Mouse (Mus musculus) hindbrain, postnatal 0 days (tissue): ENCODE data around the gene Cmtm7. TPM values are rescaled to one million over a fixed set of nuclear protein-coding genes. Genes with fewer than 3 reads are reported as not detected.

Source experiments
- ATAC-seq: fragments of 200-750 bp; cut with Nextera tagmentation; 2 replicates; pipeline ENCODE4 v1.8.0; 2017; ENCODE audit warnings: mild to moderate bottlenecking, moderate TSS enrichment, moderate library complexity
- DNase-seq: peaks from one replicate; pipeline ENCODE4 v3.0.0-alpha.2; 2015; ENCODE audit warnings: low spot score
- H3K27ac ChIP-seq: fragments of 300-500 bp; sonication (generic); 2 replicates; pipeline ENCODE4 v1.5.1; 2014; ENCODE audit warnings: mild to moderate bottlenecking
- H3K27me3 ChIP-seq: fragments of 300-500 bp; sonication (generic); 2 replicates; pipeline ENCODE4 v1.6.1; 2014; ENCODE audit warnings: low read length, mixed read lengths; ENCODE audit not compliant: insufficient read depth
- H3K36me3 ChIP-seq: fragments of 300-500 bp; sonication (generic); 2 replicates; pipeline ENCODE4 v1.6.1; 2014; ENCODE audit warnings: low read length, mixed read lengths; ENCODE audit not compliant: insufficient read depth
- H3K4me1 ChIP-seq: fragments of 300-500 bp; sonication (generic); 2 replicates; pipeline ENCODE4 v1.6.1; 2014; ENCODE audit warnings: antibody characterized with exemption, low read length, mixed read lengths; ENCODE audit not compliant: insufficient read depth
- H3K4me2 ChIP-seq: fragments of 300-500 bp; sonication (generic); 2 replicates; pipeline ENCODE4 v1.6.1; 2014; ENCODE audit warnings: low read depth, mild to moderate bottlenecking, low read length, moderate library complexity, mixed read lengths
- H3K4me3 ChIP-seq: fragments of 300-500 bp; sonication (generic); 2 replicates; pipeline ENCODE4 v1.5.1; 2014; ENCODE audit warnings: low read length
- H3K9ac ChIP-seq: fragments of 300-500 bp; sonication (generic); replicated peaks from 2 replicates; pipeline ENCODE4 v1.6.1; 2014; ENCODE audit warnings: mild to moderate bottlenecking, low read length, moderate library complexity, mixed read lengths
- H3K9me3 ChIP-seq: fragments of 300-500 bp; sonication (generic); 2 replicates; pipeline ENCODE4 v1.6.1; 2016; ENCODE audit warnings: low read length, mixed read lengths
- CTCF ChIP-seq: IDR thresholded peaks from 2 replicates; pipeline ENCODE4 v1.5.1; 2016; ENCODE audit warnings: antibody characterized with exemption, control low read depth, low read depth
- WGBS: fragments of 180-500 bp; shearing (Covaris S2); extraction: QIAGEN DNeasy Blood & Tissue Kit; methylation state at CpG from one replicate; pipeline ENCODE4 v1.1.7; 2014; 5-methylcytosine and 5-hydroxymethylcytosine counted together
- polyA plus RNA-seq: library from polyadenylated mRNA; unstranded; fragments of >200 nt; fragmentation: Nextera tagmentation; extraction: Ambion mirVana; gene quantifications from 2 replicates; pipeline ENCODE4 v1.2.1, GENCODE M21; 2015
- total RNA-seq: library from RNA; depleted of rRNA; stranded (reverse); fragments of >200 nt; gene quantifications from 2 replicates; pipeline ENCODE4 v1.2.3, GENCODE M21; 2014

Cmtm7 gene
- total and polyA plus RNA-seq, 2 experiments from 2014 or later: 11.8 to 21.1 TPM

DNA sequence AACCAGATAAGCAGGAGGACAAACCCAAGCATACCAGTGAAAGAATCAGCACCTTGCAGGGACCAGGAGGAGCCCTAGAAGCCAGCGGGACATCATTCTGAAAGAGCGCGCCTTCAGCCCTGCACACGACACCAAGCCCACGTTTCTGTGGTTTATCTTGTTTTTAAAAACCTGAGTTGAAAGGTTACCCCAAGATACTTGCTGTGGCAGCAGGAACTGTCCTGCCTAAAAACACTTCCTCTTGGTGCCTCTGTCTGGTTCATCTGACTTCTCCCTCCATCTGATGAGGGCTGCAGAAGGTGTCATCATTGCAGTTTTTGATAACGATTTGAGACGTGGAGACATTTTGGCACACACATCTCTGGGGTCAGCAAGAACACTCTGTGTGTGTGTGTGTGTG lies 6.1 kb upstream of the Cmtm7 start:
- Histone ChIP-seq H3K4me3 (no peak overlapping the region), H3K9me3 (no peaks in the 10 kb centered on the region), H3K9ac (no peak overlapping the region), H3K4me2 (no peak overlapping the region), H3K36me3 (no peaks in the 10 kb centered on the region), H3K27ac (no peak overlapping the region), H3K4me1 (no peaks in the 10 kb centered on the region), H3K27me3 (no peaks in the 10 kb centered on the region; the same call in 1 of the 2 replicates)
- WGBS: 94% methylated on average over 7 of the region's 7 CpGs
- TF ChIP-seq CTCF: no peak
- ATAC-seq (no peak), DNase-seq (no peak)

GRCm38 (mm10) chr9:114787134-114787533 lies 5.5 kb upstream of the Cmtm7 start:
- H3K27ac ChIP-seq: no peak overlapping the region
- no peak for ATAC-seq
- H3K9ac ChIP-seq: no peak overlapping the region
- H3K4me3 ChIP-seq: no peak overlapping the region
- H3K36me3 ChIP-seq: no peaks in the 10 kb centered on the region
- H3K27me3 ChIP-seq: no peaks in the 10 kb centered on the region; the same call in 1 of the 2 replicates
- H3K9me3 ChIP-seq: no peaks in the 10 kb centered on the region
- no peaks in the 10 kb centered on the region for H3K4me1 ChIP-seq
- H3K4me2 ChIP-seq: no peak overlapping the region
- no peak for TF ChIP-seq CTCF
- 95% methylated on average over 5 of the region's 5 CpGs for WGBS
- no peak for DNase-seq

GRCm38 (mm10) chr9:114785432-114786125 lies 3.9 kb upstream of the Cmtm7 start:
- 21% methylated on average over 16 of the region's 16 CpGs for WGBS
- Histone ChIP-seq H3K9ac (no peak overlapping the region), H3K36me3 (no peaks in the 10 kb centered on the region), H3K4me3 (no peak overlapping the region), H3K9me3 (no peaks in the 10 kb centered on the region), H3K4me1 (no peaks in the 10 kb centered on the region), H3K4me2 (no peak overlapping the region), H3K27ac (no peak overlapping the region), H3K27me3 (peaks cover 3% of the 10 kb centered on the region; the same call in 1 of the 2 replicates)
- no peak for ATAC-seq
- TF ChIP-seq CTCF: no peak
- no peak for DNase-seq

DNA sequence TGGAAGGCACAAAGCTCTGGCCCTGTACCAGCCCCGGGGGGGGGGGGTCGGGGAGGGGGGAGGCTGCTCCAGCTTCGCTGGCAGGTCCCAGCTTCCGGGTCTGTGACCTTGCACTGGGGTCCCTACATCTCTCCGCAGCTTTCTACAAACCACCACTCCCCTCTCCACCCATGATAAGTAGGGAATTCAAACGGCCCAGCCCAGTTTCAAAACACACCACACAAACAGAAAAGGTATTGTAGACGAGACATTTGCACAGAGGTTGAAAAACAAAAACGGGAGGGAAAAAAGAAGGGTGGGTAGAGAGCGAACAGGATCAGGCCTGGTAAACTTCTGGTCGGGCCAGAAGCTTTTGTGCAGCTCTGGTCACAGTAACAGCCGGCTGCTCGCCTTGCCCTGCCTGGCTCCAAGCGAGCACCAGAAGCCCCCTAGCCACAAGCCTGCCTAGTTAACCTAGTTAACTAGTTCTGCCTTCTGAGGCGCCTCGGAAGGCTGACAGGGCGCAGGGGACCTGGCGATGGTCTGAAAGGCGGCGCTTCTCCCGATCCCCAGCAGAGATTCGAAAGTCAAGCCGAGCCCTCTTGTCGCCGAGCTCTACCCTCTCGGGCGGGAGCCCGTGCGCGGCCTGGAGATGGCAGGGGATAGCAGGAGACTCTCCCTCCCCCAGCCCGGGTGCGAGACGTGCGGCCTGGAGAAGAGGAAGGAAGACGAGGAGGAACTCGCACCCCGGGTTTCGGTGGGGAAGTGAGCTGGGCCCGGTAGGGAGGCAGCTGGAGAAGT lies 720 bp downstream of the Cmtm7 start:
- 5% methylated on average over 38 of the region's 38 CpGs for WGBS
- Histone ChIP-seq H3K27me3 (peaks cover 3% of the 10 kb centered on the region; the same call in 1 of the 2 replicates), H3K4me1 (no peaks in the 10 kb centered on the region), H3K4me3 (peak overlapping the region; percentile 47), H3K4me2 (peak overlapping the region; percentile 92), H3K36me3 (no peaks in the 10 kb centered on the region), H3K27ac (peak overlapping the region; percentile 62; the same call in 1 of the 2 replicates), H3K9ac (peak overlapping the region; percentile 45), H3K9me3 (no peaks in the 10 kb centered on the region)
- ATAC-seq: peak; percentile 30; the same call in 1 of the 2 replicates
- no peak for TF ChIP-seq CTCF
- DNase-seq: no peak

GRCm38 (mm10) chr9:114779984-114780745 lies 1.5 kb downstream of the Cmtm7 start:
- no peaks in the 10 kb centered on the region for H3K36me3 ChIP-seq
- TF ChIP-seq CTCF: no peak
- no peak overlapping the region for H3K4me3 ChIP-seq
- no peaks in the 10 kb centered on the region for H3K9me3 ChIP-seq
- peak overlapping the region; percentile 92 for H3K4me2 ChIP-seq
- ATAC-seq: no peak
- H3K4me1 ChIP-seq: no peaks in the 10 kb centered on the region; the same call in 1 of the 2 replicates
- no peak overlapping the region for H3K27ac ChIP-seq
- H3K27me3 ChIP-seq: peaks cover 3% of the 10 kb centered on the region; the same call in 1 of the 2 replicates
- WGBS: 51% methylated on average over 23 of the region's 23 CpGs
- H3K9ac ChIP-seq: no peak overlapping the region
- DNase-seq: no peak

GRCm38 (mm10) chr9:114778877-114779276 lies 2.8 kb downstream of the Cmtm7 start:
- DNase-seq: no peak
- no peak for TF ChIP-seq CTCF

More at GRCm38 (mm10) chr9:114778877-114779276, 2.8 kb downstream of the Cmtm7 start:
- no peaks in the 10 kb centered on the region for H3K9me3 ChIP-seq
- H3K36me3 ChIP-seq: no peaks in the 10 kb centered on the region
- peaks cover 3% of the 10 kb centered on the region; the same call in 1 of the 2 replicates for H3K27me3 ChIP-seq
- H3K4me1 ChIP-seq: no peaks in the 10 kb centered on the region; the same call in 1 of the 2 replicates
- H3K9ac ChIP-seq: no peak overlapping the region
- no peak for ATAC-seq
- 83% methylated on average over 7 of the region's 7 CpGs for WGBS
- H3K27ac ChIP-seq: no peak overlapping the region
- H3K4me3 ChIP-seq: no peak overlapping the region
- H3K4me2 ChIP-seq: no peak overlapping the region
